Mouse (Mus musculus) limb, embryonic 15.5 days (tissue): ENCODE results near the gene Col4a6. TPM values are rescaled to one million over a fixed set of nuclear protein-coding genes. Genes with fewer than 3 reads are reported as not detected.

Experiments
- ATAC-seq: fragments of 200-750 bp; cut with Nextera tagmentation; 2 replicates; pipeline ENCODE4 v1.8.0; 2017; ENCODE audit warnings: low read depth, moderate TSS enrichment; ENCODE audit not compliant: insufficient number of reproducible peaks, low FRiP score, low TSS enrichment
- H3K27ac ChIP-seq: fragments of 300-500 bp; sonication (generic); 2 replicates; pipeline ENCODE4 v1.5.1; 2015; ENCODE audit warnings: moderate library complexity, mild to moderate bottlenecking, inconsistent platforms
- H3K27me3 ChIP-seq: fragments of 300-500 bp; sonication (generic); 2 replicates; pipeline ENCODE4 v1.6.1; 2015; ENCODE audit warnings: inconsistent platforms
- H3K36me3 ChIP-seq: fragments of 300-500 bp; sonication (generic); 2 replicates; pipeline ENCODE4 v1.6.1; 2015; ENCODE audit warnings: inconsistent platforms
- H3K4me1 ChIP-seq: fragments of 300-500 bp; sonication (generic); 2 replicates; pipeline ENCODE4 v1.6.1; 2015; ENCODE audit warnings: inconsistent platforms
- H3K4me2 ChIP-seq: fragments of 300-500 bp; sonication (generic); 2 replicates; pipeline ENCODE4 v1.6.1; 2015; ENCODE audit warnings: mild to moderate bottlenecking, inconsistent platforms
- H3K4me3 ChIP-seq: fragments of 300-500 bp; sonication (generic); 2 replicates; pipeline ENCODE4 v1.5.1; 2015; ENCODE audit warnings: mild to moderate bottlenecking, inconsistent platforms
- H3K9ac ChIP-seq: fragments of 300-500 bp; sonication (generic); 2 replicates; pipeline ENCODE4 v1.6.1; 2015; ENCODE audit warnings: inconsistent platforms
- H3K9me3 ChIP-seq: fragments of 300-500 bp; sonication (generic); 2 replicates; pipeline ENCODE4 v1.6.1; 2016; ENCODE audit warnings: inconsistent platforms
- WGBS: fragments of 180-500 bp; shearing (Covaris S2); methylation state at CpG from one replicate; pipeline ENCODE4 v1.1.7; 2015; 5-methylcytosine and 5-hydroxymethylcytosine counted together
- polyA plus RNA-seq: library from polyadenylated mRNA; unstranded; fragments of >200 nt; fragmentation: Nextera tagmentation; extraction: Ambion mirVana; gene quantifications from 2 replicates; pipeline ENCODE4 v1.2.1, GENCODE M21; 2015

Col4a6 gene
- polyA plus RNA-seq = 2.2 TPM in 2 replicates

GRCm38 (mm10) chrX:141473470-141474302, at the start of gene Col4a6:
TSS of gene Col4a6 (minus strand) at chrX:141474076.
- ATAC-seq = no peak
- no peak within 1 kb of the TSS for H3K9ac ChIP-seq

GRCm38 (mm10) chrX:141503125-141503524, 29.2 kb upstream of the Col4a6 start:
- no peaks in the 10 kb centered on the region for H3K9me3 ChIP-seq
- no peaks in the 10 kb centered on the region for H3K27me3 ChIP-seq
- H3K9ac ChIP-seq = no peak overlapping the region
- H3K4me1 ChIP-seq = no peaks in the 10 kb centered on the region
- no peak for ATAC-seq
- WGBS = 86% methylated on average over 1 of the region's 1 CpGs
- H3K36me3 ChIP-seq = no peaks in the 10 kb centered on the region
- no peak overlapping the region for H3K4me2 ChIP-seq
- H3K4me3 ChIP-seq = no peak overlapping the region
- H3K27ac ChIP-seq = no peak overlapping the region

More at GRCm38 (mm10) chrX:141473470-141474302, at the start of gene Col4a6:
- Histone ChIP-seq H3K36me3 (no peaks in the 10 kb centered on the region), H3K4me3 (peak within 1 kb of the TSS; percentile 47), H3K27ac (no peak within 1 kb of the TSS), H3K9me3 (no peaks in the 10 kb centered on the region), H3K4me1 (no peaks in the 10 kb centered on the region), H3K4me2 (peak within 1 kb of the TSS; percentile 57), H3K27me3 (peaks cover 22% of the 10 kb centered on the region)
- 20% methylated on average over 16 of the region's 16 CpGs for WGBS

- H3K36me3 ChIP-seq = no peaks in the 10 kb centered on the region
- H3K4me3 ChIP-seq = no peak overlapping the region
- H3K27me3 ChIP-seq = no peaks in the 10 kb centered on the region
- no peak overlapping the region for H3K27ac ChIP-seq
- no peak overlapping the region for H3K4me2 ChIP-seq
- no peak for ATAC-seq
- no peak overlapping the region for H3K9ac ChIP-seq
- H3K9me3 ChIP-seq = no peaks in the 10 kb centered on the region
- 68% methylated on average over 4 of the region's 4 CpGs for WGBS
- no peaks in the 10 kb centered on the region for H3K4me1 ChIP-seq
Observed at GRCm38 (mm10) chrX:141494545-141494944, 20.7 kb upstream of the Col4a6 start.

GRCm38 (mm10) chrX:141475566-141476327, 1.9 kb upstream of the Col4a6 start:
- Histone ChIP-seq H3K4me1 (no peaks in the 10 kb centered on the region), H3K4me3 (peak overlapping the region; percentile 47), H3K27me3 (peaks cover 20% of the 10 kb centered on the region), H3K9me3 (no peaks in the 10 kb centered on the region), H3K27ac (peak overlapping the region; percentile 33; the same call in 1 of the 2 replicates), H3K4me2 (peak overlapping the region; percentile 57), H3K9ac (no peak overlapping the region), H3K36me3 (no peaks in the 10 kb centered on the region)
- 21% methylated on average over 14 of the region's 14 CpGs for WGBS
- ATAC-seq = no peak

- whole genome bisulfite sequencing = 23% methylated on average over 13 of the region's 13 CpGs
- no peak within 1 kb of the TSS for H3K9ac ChIP-seq
- H3K4me3 ChIP-seq = peak within 1 kb of the TSS; percentile 47
- H3K27ac ChIP-seq = peak within 1 kb of the TSS; percentile 33; the same call in 1 of the 2 replicates
- peaks cover 22% of the 10 kb centered on the region for H3K27me3 ChIP-seq
- H3K4me2 ChIP-seq = peak within 1 kb of the TSS; percentile 57
- H3K4me1 ChIP-seq = no peaks in the 10 kb centered on the region
- no peaks in the 10 kb centered on the region for H3K36me3 ChIP-seq
- no peaks in the 10 kb centered on the region for H3K9me3 ChIP-seq
- peak; percentile 55; the same call in 1 of the 2 replicates for ATAC-seq
Observed at GRCm38 (mm10) chrX:141475110-141475509, 1.2 kb upstream of the Col4a6 start, which contains the start of gene Col4a5. TSS of gene Col4a5 (plus strand) at chrX:141475385.

- no peaks in the 10 kb centered on the region for H3K9me3 ChIP-seq
- H3K4me3 ChIP-seq = no peak overlapping the region
- no peaks in the 10 kb centered on the region; the same call in 1 of the 2 replicates for H3K27me3 ChIP-seq
- no peak for ATAC-seq
- no peak overlapping the region for H3K9ac ChIP-seq
- 67% methylated on average over 1 of the region's 1 CpGs for WGBS
- H3K4me1 ChIP-seq = no peaks in the 10 kb centered on the region
- H3K27ac ChIP-seq = no peak overlapping the region
- no peak overlapping the region for H3K4me2 ChIP-seq
- H3K36me3 ChIP-seq = no peaks in the 10 kb centered on the region
Observed at GRCm38 (mm10) chrX:141447936-141448335, 25.9 kb downstream of the Col4a6 start.

- H3K9me3 ChIP-seq = no peaks in the 10 kb centered on the region
- no peak overlapping the region for H3K4me2 ChIP-seq
- no peak overlapping the region for H3K27ac ChIP-seq
- 0 out of 2 replicates have a peak, but pooled peaks cover 3% of the 10 kb centered on the region for H3K27me3 ChIP-seq
- H3K36me3 ChIP-seq = no peaks in the 10 kb centered on the region
- no peak overlapping the region for H3K4me3 ChIP-seq
- H3K9ac ChIP-seq = no peak overlapping the region
- WGBS = 41% methylated on average over 2 of the region's 2 CpGs
- no peak for ATAC-seq
- no peaks in the 10 kb centered on the region for H3K4me1 ChIP-seq
Observed at GRCm38 (mm10) chrX:141439423-141439822, 34.5 kb downstream of the Col4a6 start.

GRCm38 (mm10) chrX:141436780-141437179, 37.1 kb downstream of the Col4a6 start:
- Histone ChIP-seq H3K4me1 (no peaks in the 10 kb centered on the region), H3K9ac (no peak overlapping the region), H3K36me3 (no peaks in the 10 kb centered on the region), H3K27ac (no peak overlapping the region), H3K27me3 (0 out of 2 replicates have a peak, but pooled peaks cover 9% of the 10 kb centered on the region), H3K4me3 (no peak overlapping the region), H3K9me3 (no peaks in the 10 kb centered on the region), H3K4me2 (no peak overlapping the region)
- ATAC-seq = no peak
- WGBS = 81% methylated on average over 6 of the region's 6 CpGs

GRCm38 (mm10) chrX:141415318-141415717, 58.6 kb downstream of the Col4a6 start:
- H3K4me3 ChIP-seq = no peak overlapping the region
- H3K4me1 ChIP-seq = no peaks in the 10 kb centered on the region
- no peak overlapping the region for H3K9ac ChIP-seq
- no peaks in the 10 kb centered on the region for H3K27me3 ChIP-seq
- 70% methylated on average over 2 of the region's 2 CpGs for WGBS
- no peak for ATAC-seq
- no peak overlapping the region for H3K4me2 ChIP-seq
- H3K27ac ChIP-seq = no peak overlapping the region
- no peaks in the 10 kb centered on the region for H3K9me3 ChIP-seq
- H3K36me3 ChIP-seq = no peaks in the 10 kb centered on the region

GRCm38 (mm10) chrX:141396243-141396642, 77.6 kb downstream of the Col4a6 start:
- Histone ChIP-seq H3K9ac (no peak overlapping the region), H3K4me1 (no peaks in the 10 kb centered on the region), H3K27ac (no peak overlapping the region), H3K4me2 (no peak overlapping the region), H3K27me3 (no peaks in the 10 kb centered on the region), H3K36me3 (no peaks in the 10 kb centered on the region), H3K4me3 (no peak overlapping the region), H3K9me3 (no peaks in the 10 kb centered on the region)
- no peak for ATAC-seq
- 65% methylated on average over 3 of the region's 3 CpGs for WGBS

- Histone ChIP-seq H3K9me3 (no peaks in the 10 kb centered on the region), H3K27ac (no peak overlapping the region), H3K9ac (no peak overlapping the region), H3K36me3 (no peaks in the 10 kb centered on the region), H3K4me2 (no peak overlapping the region), H3K4me1 (no peaks in the 10 kb centered on the region), H3K4me3 (no peak overlapping the region), H3K27me3 (peaks cover 3% of the 10 kb centered on the region; the same call in 1 of the 2 replicates)
- 82% methylated on average over 3 of the region's 3 CpGs for WGBS
- ATAC-seq = no peak
Observed at GRCm38 (mm10) chrX:141385399-141386105, 88.3 kb downstream of the Col4a6 start.
